Mouse (Mus musculus) limb, embryonic 10.5 days (tissue): ENCODE data around the gene Cnksr2. TPM values are rescaled to one million over a fixed set of nuclear protein-coding genes. Genes with fewer than 3 reads are reported as not detected.

Experiments
- DNase-seq: peaks from one replicate; pipeline ENCODE4 v3.0.0-alpha.2; 2017; ENCODE audit warnings: low spot score
- H3K27ac ChIP-seq: fragments of 300-500 bp; sonication (generic); 2 replicates; pipeline ENCODE4 v1.5.1; 2016; ENCODE audit warnings: mild to moderate bottlenecking
- H3K27me3 ChIP-seq: fragments of 300-500 bp; sonication (generic); 2 replicates; pipeline ENCODE4 v1.6.1; 2016; ENCODE audit warnings: low read depth, mild to moderate bottlenecking; ENCODE audit not compliant: poor library complexity, severe bottlenecking
- H3K36me3 ChIP-seq: fragments of 300-500 bp; sonication (generic); 2 replicates; pipeline ENCODE4 v1.6.1; 2016; ENCODE audit warnings: mild to moderate bottlenecking, moderate library complexity
- H3K4me1 ChIP-seq: fragments of 300-500 bp; sonication (generic); 2 replicates; pipeline ENCODE4 v1.6.1; 2016
- H3K4me3 ChIP-seq: fragments of 300-500 bp; sonication (generic); 2 replicates; pipeline ENCODE4 v1.5.1; 2016; ENCODE audit warnings: mild to moderate bottlenecking, moderate library complexity
- H3K9me3 ChIP-seq: fragments of 300-500 bp; sonication (generic); replicated peaks from 2 replicates; pipeline ENCODE4 v1.6.1; 2016; ENCODE audit warnings: mild to moderate bottlenecking
- WGBS: fragments of 180-500 bp; shearing (Covaris S2); methylation state at CpG from one replicate; pipeline ENCODE4 v1.1.7; 2016; 5-methylcytosine and 5-hydroxymethylcytosine counted together
- polyA plus RNA-seq: library from polyadenylated mRNA; unstranded; fragments of >200 nt; fragmentation: Nextera tagmentation; extraction: Ambion mirVana; gene quantifications from 2 replicates; pipeline ENCODE4 v1.2.1, GENCODE M21; 2016

Cnksr2 gene
- polyA plus RNA-seq = 3.5 and 4.2 TPM in 2 replicates

DNA sequence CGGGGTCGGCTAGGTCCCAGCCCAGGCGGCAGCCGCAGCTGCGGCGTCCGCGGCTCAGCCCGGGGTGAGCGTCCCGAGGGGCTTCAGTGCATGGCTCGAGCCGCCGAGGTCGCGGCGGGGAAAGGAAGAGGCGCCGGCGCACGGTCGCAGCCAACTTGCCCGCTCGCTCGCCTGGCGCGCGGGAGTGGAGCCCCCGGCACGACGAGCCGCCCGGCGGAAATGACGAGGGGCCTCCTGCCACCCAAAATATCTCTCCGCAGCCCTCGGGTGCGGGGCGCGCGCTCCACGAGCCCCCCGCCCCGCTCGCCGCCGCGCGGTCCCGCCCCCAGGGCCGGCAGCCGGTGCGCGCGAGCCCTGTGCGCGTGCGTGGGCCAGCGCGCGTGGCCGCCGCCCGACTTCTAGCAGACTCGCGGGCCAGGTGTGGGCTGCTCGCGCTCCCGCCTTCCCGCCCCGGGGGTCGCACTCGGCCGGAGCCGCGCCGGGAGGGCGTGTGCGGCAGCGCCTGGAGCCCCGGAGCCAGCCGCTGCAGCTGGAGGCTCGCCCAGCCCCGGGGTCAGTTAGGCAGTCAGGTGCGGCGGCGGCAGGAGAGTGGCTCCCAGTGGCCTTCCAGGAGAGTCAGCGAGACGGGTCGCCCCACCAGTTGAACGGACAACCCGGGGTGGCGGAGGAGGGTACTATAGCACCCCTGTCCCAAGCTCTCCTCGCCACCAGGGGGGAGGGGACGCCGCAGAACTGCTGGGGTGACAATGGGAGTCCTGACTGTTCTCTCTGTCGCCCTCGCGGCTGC is at the start of gene Cnksr2:
Cnksr2 (minus strand) TSS at position 238 of the 787 bp plus-strand sequence.
- Histone ChIP-seq H3K27me3 (peaks cover 45% of the 10 kb centered on the region), H3K36me3 (no peaks in the 10 kb centered on the region), H3K4me3 (peak within 1 kb of the TSS; percentile 64), H3K4me1 (no peaks in the 10 kb centered on the region), H3K27ac (peak within 1 kb of the TSS; percentile 90), H3K9me3 (no peaks in the 10 kb centered on the region)
- 8% methylated on average over 69 of the region's 99 CpGs for WGBS
- peak; percentile 62 for DNase-seq

DNA sequence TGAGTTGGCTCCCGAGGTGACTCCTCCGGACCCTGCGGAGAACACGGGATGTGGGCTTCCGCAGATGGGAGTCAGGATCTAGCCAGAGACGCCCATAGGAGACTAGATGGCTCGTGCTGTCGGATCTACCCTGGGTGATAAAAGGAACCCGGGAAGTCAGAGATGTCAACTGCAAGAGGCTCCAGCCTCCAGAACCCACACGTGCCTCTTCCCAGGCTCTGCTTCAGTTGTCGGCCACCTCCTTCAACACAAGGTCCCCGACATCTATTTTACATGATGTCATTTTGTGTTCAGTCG is 698 bp upstream of the Cnksr2 start:
- no peak for DNase-seq
- Histone ChIP-seq H3K27ac (peak overlapping the region; percentile 90; the same call in 1 of the 2 replicates), H3K4me3 (peak overlapping the region; percentile 64), H3K9me3 (no peaks in the 10 kb centered on the region), H3K27me3 (peaks cover 45% of the 10 kb centered on the region), H3K36me3 (no peaks in the 10 kb centered on the region), H3K4me1 (no peaks in the 10 kb centered on the region)
- WGBS = 23% methylated on average over 13 of the region's 13 CpGs

DNA sequence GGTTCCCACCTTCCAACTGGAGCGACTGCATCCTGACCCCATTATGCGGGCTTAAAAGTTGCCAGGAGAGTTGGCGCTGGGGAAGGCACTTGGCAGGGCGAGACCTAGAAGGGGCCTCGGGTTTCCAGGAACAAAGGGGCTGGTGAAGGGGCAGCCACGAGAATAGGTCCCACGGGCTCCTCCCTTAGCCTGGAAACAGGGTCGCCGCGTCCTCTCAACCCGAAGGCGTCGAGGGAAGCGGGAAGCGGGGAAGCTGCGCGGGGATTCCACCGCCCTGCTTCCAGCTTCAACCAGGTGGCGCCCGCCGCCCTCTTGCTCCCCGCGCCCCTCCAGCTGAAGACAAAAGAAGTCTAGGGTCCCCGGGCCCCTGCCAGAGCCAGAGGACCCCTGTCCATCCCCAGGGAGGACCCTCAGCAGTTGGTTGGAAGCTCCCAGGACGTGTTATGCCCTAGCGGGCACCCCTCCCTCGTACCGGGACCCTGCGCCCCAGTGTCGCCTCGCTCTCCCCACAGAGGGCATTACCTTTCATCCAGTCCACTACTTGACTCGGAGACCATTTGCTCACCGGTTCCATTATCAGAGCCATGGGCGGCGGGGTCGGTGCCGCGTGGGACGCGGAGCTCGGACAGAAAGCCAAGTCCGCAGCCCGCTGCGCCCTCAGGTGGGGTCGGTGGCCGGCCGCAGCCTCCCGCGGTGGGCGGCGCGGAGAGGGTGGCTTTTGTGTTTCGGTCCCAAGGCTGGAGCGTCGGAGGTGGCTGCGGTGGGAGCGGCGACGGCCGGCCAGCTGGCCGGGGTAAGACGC is 638 bp downstream of the Cnksr2 start:
- peak overlapping the region; percentile 90 for H3K27ac ChIP-seq
- H3K27me3 ChIP-seq = peaks cover 45% of the 10 kb centered on the region
- 26% methylated on average over 57 of the region's 62 CpGs for WGBS
- DNase-seq = peak; percentile 59
- H3K9me3 ChIP-seq = no peaks in the 10 kb centered on the region
- no peaks in the 10 kb centered on the region for H3K4me1 ChIP-seq
- H3K4me3 ChIP-seq = peak overlapping the region; percentile 64
- H3K36me3 ChIP-seq = no peaks in the 10 kb centered on the region

DNA sequence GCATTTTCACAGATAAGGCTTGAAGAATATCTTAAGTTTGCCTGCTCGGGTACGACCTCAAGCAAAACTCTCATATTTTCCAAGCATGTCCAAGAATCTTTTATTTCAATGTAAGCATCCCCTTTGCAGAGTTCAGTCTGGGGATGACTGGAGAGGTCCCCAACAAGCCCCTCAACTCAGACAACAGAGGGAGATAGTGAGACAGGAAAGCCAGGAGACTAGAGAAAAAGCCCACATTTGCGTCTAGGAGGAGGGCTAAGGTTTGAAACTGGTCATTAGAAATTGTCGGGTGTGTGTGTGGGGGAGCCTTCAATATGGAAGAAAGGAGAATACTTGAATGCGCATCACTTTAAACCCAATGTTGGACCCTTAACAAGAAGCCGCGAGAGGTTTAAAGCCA is 1.4 kb downstream of the Cnksr2 start:
- peak overlapping the region; percentile 90; the same call in 1 of the 2 replicates for H3K27ac ChIP-seq
- no peaks in the 10 kb centered on the region for H3K4me1 ChIP-seq
- 27% methylated on average over 7 of the region's 7 CpGs for WGBS
- H3K36me3 ChIP-seq = no peaks in the 10 kb centered on the region
- no peaks in the 10 kb centered on the region for H3K9me3 ChIP-seq
- H3K4me3 ChIP-seq = peak overlapping the region; percentile 64
- H3K27me3 ChIP-seq = peaks cover 45% of the 10 kb centered on the region
- no peak for DNase-seq

DNA sequence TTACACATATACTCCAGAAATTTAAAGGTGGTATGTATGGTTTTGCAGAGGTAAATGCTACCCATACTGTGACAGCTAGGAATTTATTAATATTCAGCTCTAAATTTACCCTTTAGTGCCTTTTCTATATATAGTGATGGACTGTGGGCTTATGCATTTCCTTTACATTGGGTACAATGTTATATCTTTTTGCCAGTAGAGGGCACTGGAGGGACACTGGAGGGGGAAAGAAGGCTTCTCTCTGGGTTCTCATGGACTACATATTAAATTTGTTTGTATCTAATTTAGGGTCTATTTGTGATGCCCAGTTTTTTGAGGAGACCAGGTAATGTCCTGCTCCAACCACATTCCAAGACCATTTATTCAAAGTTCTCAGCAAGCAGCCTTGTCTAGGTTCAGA is 91.4 kb downstream of the Cnksr2 start:
- Histone ChIP-seq H3K9me3 (no peaks in the 10 kb centered on the region), H3K27me3 (no peaks in the 10 kb centered on the region), H3K4me1 (no peaks in the 10 kb centered on the region), H3K4me3 (no peak overlapping the region), H3K36me3 (no peaks in the 10 kb centered on the region), H3K27ac (no peak overlapping the region)
- DNase-seq = no peak

DNA sequence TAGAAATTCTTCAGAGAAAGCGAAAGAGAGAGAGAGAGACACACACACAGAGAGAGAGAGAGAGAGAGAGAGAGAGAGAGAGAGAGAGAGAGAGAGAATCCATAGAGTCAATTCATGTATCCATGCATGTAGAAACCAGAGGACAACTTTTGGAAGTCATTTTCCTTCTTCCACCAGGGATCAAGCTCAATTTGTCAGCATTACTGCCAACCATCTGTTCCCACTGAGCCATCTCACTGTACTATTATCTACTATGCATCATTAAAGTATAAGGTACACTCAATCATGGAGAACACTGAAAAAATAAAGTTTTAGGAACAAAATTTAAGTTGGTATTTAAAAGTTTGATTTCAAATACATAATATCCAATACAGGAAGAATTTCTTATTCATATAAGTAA is 93.8 kb downstream of the Cnksr2 start:
- Histone ChIP-seq H3K36me3 (no peaks in the 10 kb centered on the region), H3K27me3 (peaks cover 3% of the 10 kb centered on the region; the same call in 1 of the 2 replicates), H3K9me3 (no peaks in the 10 kb centered on the region), H3K4me3 (no peak overlapping the region), H3K4me1 (no peaks in the 10 kb centered on the region), H3K27ac (no peak overlapping the region)
- 76% methylated on average over 1 of the region's 1 CpGs for whole genome bisulfite sequencing
- no peak for DNase-seq

DNA sequence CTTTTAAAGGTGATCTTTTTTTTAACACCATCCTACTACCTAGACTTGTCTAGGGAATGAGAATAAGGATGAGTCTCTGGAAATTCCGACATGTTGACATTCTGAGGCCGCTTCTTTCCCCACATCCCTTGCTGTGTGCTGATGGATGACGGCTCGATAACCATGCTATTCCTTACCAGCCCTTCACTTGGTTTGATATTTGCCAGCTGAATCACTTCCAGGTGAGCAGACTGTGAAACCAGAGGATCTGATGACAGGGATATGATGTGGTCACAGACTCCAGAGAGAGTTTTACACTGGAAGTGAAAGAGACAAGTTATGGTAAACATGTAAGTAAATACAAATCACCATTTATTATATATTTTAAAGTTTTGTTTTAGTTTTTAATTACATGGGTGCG is 98.0 kb downstream of the Cnksr2 start:
- Histone ChIP-seq H3K4me1 (no peaks in the 10 kb centered on the region), H3K27me3 (peaks cover 4% of the 10 kb centered on the region; the same call in 1 of the 2 replicates), H3K27ac (no peak overlapping the region), H3K4me3 (no peak overlapping the region), H3K9me3 (no peaks in the 10 kb centered on the region), H3K36me3 (no peaks in the 10 kb centered on the region)
- 88% methylated on average over 5 of the region's 5 CpGs for WGBS
- no peak for DNase-seq

DNA sequence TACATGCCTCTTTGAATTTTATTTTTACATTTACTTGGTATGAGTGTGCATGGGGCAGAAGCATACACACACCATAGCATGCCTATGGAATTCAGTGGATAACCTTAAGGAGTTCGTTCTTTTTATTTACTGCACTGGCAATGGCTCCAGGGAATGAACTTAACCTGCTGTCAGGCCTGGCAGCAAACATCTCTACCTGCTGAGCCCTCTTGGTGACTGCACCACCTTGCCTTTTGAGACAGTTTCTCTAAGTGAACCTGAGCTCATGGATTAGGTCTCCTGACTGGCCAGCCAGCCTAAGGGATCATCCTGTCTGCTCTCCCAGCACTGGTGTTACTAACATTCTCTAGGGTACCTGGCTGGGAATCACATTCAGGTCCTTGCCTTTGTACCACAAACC is 106.5 kb downstream of the Cnksr2 start:
- Histone ChIP-seq H3K9me3 (no peaks in the 10 kb centered on the region), H3K4me3 (no peak overlapping the region), H3K36me3 (no peaks in the 10 kb centered on the region), H3K27ac (no peak overlapping the region), H3K4me1 (no peaks in the 10 kb centered on the region), H3K27me3 (0 out of 2 replicates have a peak, but pooled peaks cover 8% of the 10 kb centered on the region)
- DNase-seq = no peak
- WGBS = 83% methylated on average over 1 of the region's 1 CpGs

DNA sequence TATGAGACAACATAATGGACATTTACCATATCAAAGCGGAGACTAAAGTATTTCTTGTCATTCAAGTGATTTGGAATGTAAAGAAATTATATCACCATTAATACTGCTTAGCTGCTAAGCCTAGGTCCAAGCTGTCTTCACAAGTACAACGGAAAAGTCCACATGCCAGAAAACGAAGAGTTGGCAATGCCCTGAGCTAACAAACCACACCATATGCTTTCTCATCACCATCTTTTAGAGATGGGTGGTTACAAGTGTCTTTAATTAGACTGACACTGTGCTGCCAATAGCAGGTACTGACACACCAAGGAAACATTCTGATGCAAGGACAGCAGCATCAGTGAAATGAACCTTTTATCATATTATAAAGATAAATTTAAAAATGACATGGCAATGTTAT is 123.0 kb downstream of the Cnksr2 start:
- Histone ChIP-seq H3K36me3 (no peaks in the 10 kb centered on the region), H3K4me1 (no peaks in the 10 kb centered on the region), H3K27ac (no peak overlapping the region), H3K27me3 (no peaks in the 10 kb centered on the region), H3K9me3 (no peaks in the 10 kb centered on the region), H3K4me3 (no peak overlapping the region)
- DNase-seq = no peak
- 86% methylated on average over 3 of the region's 3 CpGs for WGBS

DNA sequence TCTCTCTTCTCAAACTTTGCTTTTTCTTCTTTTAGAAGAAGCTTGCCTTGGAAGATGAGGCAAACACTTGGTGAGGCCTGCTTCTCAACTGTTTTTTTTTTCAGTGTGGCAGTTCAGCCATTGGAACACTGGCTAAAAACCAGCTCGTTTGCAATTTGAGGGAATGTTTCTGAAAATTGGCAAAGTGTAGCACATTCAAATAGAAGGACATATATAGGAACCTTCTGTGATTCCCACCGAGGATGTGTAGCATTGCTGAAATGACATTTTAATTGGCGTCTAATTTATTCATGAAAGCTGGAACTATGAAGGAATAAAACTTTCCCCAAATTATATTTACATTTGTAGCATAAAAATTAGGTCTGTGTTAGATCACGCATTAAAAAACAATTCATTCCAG is 213.1 kb downstream of the Cnksr2 start:
- H3K4me1 ChIP-seq = no peaks in the 10 kb centered on the region
- 87% methylated on average over 4 of the region's 4 CpGs for WGBS
- no peak overlapping the region for H3K4me3 ChIP-seq
- H3K36me3 ChIP-seq = no peaks in the 10 kb centered on the region
- peaks cover 15% of the 10 kb centered on the region; the same call in 1 of the 2 replicates for H3K27me3 ChIP-seq
- H3K9me3 ChIP-seq = no peaks in the 10 kb centered on the region
- no peak for DNase-seq
- H3K27ac ChIP-seq = no peak overlapping the region

DNA sequence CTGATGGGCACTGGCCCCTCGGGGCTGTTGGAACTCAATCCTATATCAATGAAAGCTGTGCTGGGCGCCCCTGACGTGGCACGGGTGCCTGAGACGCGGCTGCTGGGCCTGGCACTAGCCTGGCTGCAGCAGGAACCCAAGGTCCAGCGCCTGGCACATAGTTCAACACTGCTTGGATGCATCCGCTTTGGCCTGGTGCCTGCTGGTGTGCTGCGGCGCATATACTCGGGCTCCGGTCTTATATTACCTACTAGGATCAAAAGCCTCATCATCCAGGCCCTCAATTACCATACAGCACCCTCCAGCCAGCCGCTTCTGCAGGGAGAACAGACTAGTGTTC is 224.2 kb downstream of the Cnksr2 start:
- DNase-seq = no peak
- 85% methylated on average over 13 of the region's 13 CpGs for WGBS
- Histone ChIP-seq H3K27me3 (peaks cover 65% of the 10 kb centered on the region), H3K9me3 (no peaks in the 10 kb centered on the region), H3K36me3 (no peaks in the 10 kb centered on the region), H3K4me3 (no peak overlapping the region), H3K4me1 (peaks cover 21% of the 10 kb centered on the region), H3K27ac (0 out of 2 replicates have a peak overlapping the region, but pooled peaks have one; percentile 58)

DNA sequence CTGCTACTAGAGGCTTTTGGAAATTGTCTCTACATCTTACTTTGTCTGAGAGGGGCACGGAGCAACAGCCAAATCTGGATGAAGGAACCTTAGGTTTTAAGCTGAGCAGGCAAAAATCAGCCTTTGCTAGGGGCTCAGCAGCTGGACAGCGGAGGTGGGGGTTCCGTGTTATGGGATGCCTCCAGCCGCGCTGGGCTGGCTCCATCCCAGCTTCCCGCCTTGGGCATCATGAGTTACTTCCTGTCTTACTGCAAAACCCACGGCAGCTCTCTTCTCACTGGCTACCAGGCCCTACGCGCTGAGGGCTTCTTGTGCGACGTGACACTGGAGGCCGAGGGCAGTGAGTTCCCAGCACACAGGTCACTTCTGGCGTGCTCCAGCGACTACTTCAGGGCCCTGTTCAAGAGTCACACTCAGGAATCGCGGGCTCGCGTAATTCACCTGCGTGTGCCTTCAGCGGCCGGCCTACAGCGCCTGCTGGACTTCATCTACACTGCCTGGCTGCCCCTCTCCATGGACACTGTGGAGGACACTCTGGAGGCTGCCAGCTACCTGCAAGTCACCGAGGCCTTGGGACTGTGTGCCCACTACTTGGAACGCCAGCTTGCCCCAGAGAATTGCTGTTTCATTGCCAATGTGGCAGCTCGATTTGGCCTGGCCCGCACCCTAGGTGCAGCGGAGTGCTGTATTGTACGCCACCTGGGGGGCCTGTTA is 224.7 kb downstream of the Cnksr2 start, which contains the start of gene Klhl34:
Klhl34 (plus strand) TSS at position 229 of the 714 bp plus-strand sequence.
- H3K36me3 ChIP-seq = no peaks in the 10 kb centered on the region
- WGBS = 32% methylated on average over 28 of the region's 28 CpGs
- peaks cover 21% of the 10 kb centered on the region for H3K4me1 ChIP-seq
- peak within 1 kb of the TSS; percentile 58 for H3K27ac ChIP-seq
- H3K9me3 ChIP-seq = no peaks in the 10 kb centered on the region
- peaks cover 65% of the 10 kb centered on the region for H3K27me3 ChIP-seq
- peak within 1 kb of the TSS; percentile 37 for H3K4me3 ChIP-seq
- DNase-seq = peak; percentile 42
